Mouse (Mus musculus) small intestine, adult 2 months (tissue): Measurements from ENCODE around the gene Abhd17a. TPM values are rescaled to one million over a fixed set of nuclear protein-coding genes. Genes with fewer than 3 reads are reported as not detected.

Experiments used
- H3K27ac ChIP-seq: fragments of 200-500 bp; 2 replicates; pipeline ENCODE4 v1.5.1; 2012; ENCODE audit warnings: low read depth, low read length, control low read depth, inconsistent platforms; ENCODE audit not compliant: insufficient read depth
- H3K27me3 ChIP-seq: fragments of 200-500 bp; 2 replicates; pipeline ENCODE4 v1.6.1; 2012; ENCODE audit warnings: mild to moderate bottlenecking, moderate library complexity, low read length, inconsistent platforms; ENCODE audit not compliant: control insufficient read depth, insufficient read depth
- H3K36me3 ChIP-seq: fragments of 200-500 bp; 2 replicates; pipeline ENCODE4 v1.6.1; 2012; ENCODE audit warnings: mild to moderate bottlenecking, low read length, control low read depth, inconsistent platforms; ENCODE audit not compliant: control insufficient read depth, insufficient read depth
- H3K4me1 ChIP-seq: fragments of 200-500 bp; 2 replicates; pipeline ENCODE4 v1.6.1; 2012; ENCODE audit warnings: low read length, inconsistent platforms, mixed read lengths; ENCODE audit not compliant: control insufficient read depth, insufficient read depth, insufficient read length
- H3K4me3 ChIP-seq: fragments of 200-500 bp; 2 replicates; pipeline ENCODE4 v1.5.1; 2012; ENCODE audit warnings: low read depth, mild to moderate bottlenecking, control low read depth, inconsistent platforms, low read length, moderate library complexity
- CTCF ChIP-seq: fragments of 200-500 bp; IDR thresholded peaks from 2 replicates; pipeline ENCODE4 v1.5.1; 2012; ENCODE audit warnings: low read depth, mild to moderate bottlenecking, control low read depth, inconsistent platforms, low read length, moderate library complexity, mixed read lengths; ENCODE audit not compliant: insufficient replicate concordance, insufficient read length; ENCODE audit errors: extremely low read depth
- POLR2A ChIP-seq: fragments of 200-500 bp; IDR thresholded peaks from 2 replicates; pipeline ENCODE4 v1.6.1; 2012; ENCODE audit warnings: low read depth, mild to moderate bottlenecking, control low read depth, inconsistent platforms, low read length, moderate library complexity
- WGBS: fragments of 180-500 bp; shearing (Covaris S2); methylation state at CpG from one replicate; pipeline ENCODE4 v1.1.7; 2018; 5-methylcytosine and 5-hydroxymethylcytosine counted together
- polyA plus RNA-seq: library from polyadenylated mRNA; depleted of rRNA; stranded (reverse); fragments of >200 nt; gene quantifications from 2 replicates; pipeline ENCODE4 v1.2.3, GENCODE M21; 2012

Abhd17a gene
- polyA plus RNA-seq, 1 experiment, result 644 TPM

GRCm38 (mm10) chr10:80576351-80577194, 13.6 kb downstream of the Abhd17a start:
- no peaks in the 10 kb centered on the region for H3K36me3 ChIP-seq
- TF ChIP-seq CTCF (peak; percentile 29; the same call in 1 of the 2 replicates), POLR2A (no peak)
- peak overlapping the region; percentile 78 for H3K4me3 ChIP-seq
- H3K27me3 ChIP-seq, result no peaks in the 10 kb centered on the region
- WGBS, result 1% methylated on average over 93 of the region's 96 CpGs
- H3K4me1 ChIP-seq, result peaks cover 18% of the 10 kb centered on the region
- peak overlapping the region; percentile 79 for H3K27ac ChIP-seq

- Histone ChIP-seq H3K27ac (no peak overlapping the region), H3K4me3 (peak overlapping the region; percentile 78), H3K4me1 (peaks cover 25% of the 10 kb centered on the region), H3K36me3 (no peaks in the 10 kb centered on the region), H3K27me3 (no peaks in the 10 kb centered on the region)
- no peak for TF ChIP-seq POLR2A
- TF ChIP-seq CTCF, result no peak
- 7% methylated on average over 17 of the region's 17 CpGs for WGBS
Observed at GRCm38 (mm10) chr10:80575925-80576324, 14.2 kb downstream of the Abhd17a start.

DNA sequence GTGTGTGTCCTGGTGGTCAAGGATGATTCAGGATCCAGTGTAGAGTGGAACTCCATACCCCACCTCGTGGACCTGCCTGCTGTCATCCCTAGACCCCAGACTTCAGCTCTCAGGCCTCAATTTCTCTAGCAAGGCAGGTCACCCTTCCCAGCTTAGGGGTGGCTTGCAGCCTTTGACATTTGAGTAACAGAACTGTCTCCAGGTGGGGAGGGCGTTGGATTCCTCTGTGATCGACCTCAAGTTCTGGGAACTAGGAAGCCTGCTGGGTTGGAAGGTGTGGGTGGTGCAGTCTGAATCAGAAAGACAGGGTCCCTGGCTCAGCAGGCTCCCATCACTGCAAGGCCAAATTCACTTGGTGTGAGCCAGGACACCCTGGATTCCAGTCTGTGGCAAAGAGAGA, 15.2 kb downstream of the Abhd17a start:
- no peak overlapping the region for H3K4me3 ChIP-seq
- H3K4me1 ChIP-seq, result peaks cover 32% of the 10 kb centered on the region
- WGBS, result 75% methylated on average over 3 of the region's 3 CpGs

GRCm38 (mm10) chr10:80573944-80574343, 16.2 kb downstream of the Abhd17a start:
- no peaks in the 10 kb centered on the region for H3K27me3 ChIP-seq
- H3K36me3 ChIP-seq, result no peaks in the 10 kb centered on the region
- 74% methylated on average over 9 of the region's 9 CpGs for WGBS
- H3K27ac ChIP-seq, result no peak overlapping the region
- no peak for TF ChIP-seq POLR2A
- H3K4me3 ChIP-seq, result no peak overlapping the region
- peaks cover 30% of the 10 kb centered on the region for H3K4me1 ChIP-seq

More for the DNA sequence above, 15.2 kb downstream of the Abhd17a start:
- no peaks in the 10 kb centered on the region for H3K36me3 ChIP-seq
- no peak overlapping the region for H3K27ac ChIP-seq
- H3K27me3 ChIP-seq, result no peaks in the 10 kb centered on the region
- TF ChIP-seq CTCF (no peak), POLR2A (no peak)

- no peak overlapping the region for H3K27ac ChIP-seq
- H3K27me3 ChIP-seq, result no peaks in the 10 kb centered on the region
- peaks cover 30% of the 10 kb centered on the region for H3K4me1 ChIP-seq
- WGBS, result 70% methylated on average over 2 of the region's 2 CpGs
- no peak for TF ChIP-seq CTCF
- no peak for TF ChIP-seq POLR2A
- H3K4me3 ChIP-seq, result no peak overlapping the region
- no peaks in the 10 kb centered on the region for H3K36me3 ChIP-seq
Observed at GRCm38 (mm10) chr10:80572477-80572876, 17.7 kb downstream of the Abhd17a start.

DNA sequence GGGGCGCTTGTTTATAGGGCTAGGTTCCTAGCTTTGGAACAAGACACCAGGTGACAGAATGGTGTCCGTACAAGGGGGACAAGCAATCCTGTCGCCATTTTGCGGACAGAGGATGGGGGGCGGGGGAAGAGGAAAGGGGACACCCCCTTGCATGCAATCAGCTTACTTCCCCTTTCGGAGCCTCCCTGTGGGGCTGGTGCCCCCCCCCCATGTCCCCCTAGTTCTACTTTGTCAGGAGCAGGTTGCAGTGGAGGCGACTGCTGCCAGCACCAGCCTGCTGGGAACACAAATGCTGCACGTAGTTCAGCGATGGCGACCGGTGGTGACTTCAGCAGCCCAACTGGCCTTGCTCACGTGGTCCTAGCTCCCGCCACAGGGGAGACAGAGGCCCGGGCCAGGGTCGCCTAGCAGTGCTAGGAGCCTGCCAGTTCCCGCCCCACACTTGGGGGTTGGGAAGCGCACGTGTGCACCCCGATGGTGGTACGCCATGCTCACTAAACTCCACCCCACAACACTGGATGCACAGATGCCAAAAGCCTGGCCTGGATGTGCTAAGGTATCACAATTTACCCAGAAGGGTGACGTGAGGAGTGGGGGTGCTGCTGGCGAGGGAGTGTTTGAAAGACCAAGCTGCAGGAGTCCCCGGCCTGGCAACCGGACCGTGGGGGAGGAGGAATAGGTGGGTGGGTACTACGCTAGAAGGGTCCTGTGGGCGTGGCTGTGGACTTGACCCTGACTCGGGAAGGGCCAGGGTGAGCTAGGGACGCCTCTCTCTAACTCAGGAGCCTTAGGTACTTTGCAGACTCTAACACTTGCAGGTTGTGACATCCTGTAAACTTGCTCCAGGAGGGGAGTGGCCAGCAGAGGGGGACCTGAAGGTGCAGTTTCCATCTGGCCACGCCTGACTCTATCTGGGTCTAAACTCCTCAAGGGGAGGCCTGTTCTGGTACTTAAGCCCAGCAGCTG, 19.0 kb downstream of the Abhd17a start:
- H3K4me3 ChIP-seq, result 0 out of 2 replicates have a peak overlapping the region, but pooled peaks have one; percentile 2
- WGBS, result 49% methylated on average over 30 of the region's 30 CpGs
- H3K27me3 ChIP-seq, result no peaks in the 10 kb centered on the region
- TF ChIP-seq CTCF, result no peak
- TF ChIP-seq POLR2A, result no peak
- H3K4me1 ChIP-seq, result peaks cover 30% of the 10 kb centered on the region
- no peak overlapping the region for H3K27ac ChIP-seq
- no peaks in the 10 kb centered on the region for H3K36me3 ChIP-seq

- H3K4me1 ChIP-seq, result peaks cover 25% of the 10 kb centered on the region
- no peaks in the 10 kb centered on the region for H3K27me3 ChIP-seq
- H3K36me3 ChIP-seq, result no peaks in the 10 kb centered on the region
- no peak overlapping the region for H3K4me3 ChIP-seq
- no peak overlapping the region for H3K27ac ChIP-seq
- 84% methylated on average over 10 of the region's 10 CpGs for WGBS
- no peak for TF ChIP-seq POLR2A
- TF ChIP-seq CTCF, result no peak
Observed at GRCm38 (mm10) chr10:80570419-80570818, 19.7 kb downstream of the Abhd17a start.
